Mouse (Mus musculus): ENCODE data around the gene Gm4969. TPM values are rescaled to one million over a fixed set of nuclear protein-coding genes. Genes with fewer than 3 reads are reported as not detected.

Gm4969 gene
- total and polyA plus RNA-seq, 2 experiments from 2014 or later, result 8.9 to 10.6 TPM

GRCm38 (mm10) chr7:19121686-19122085, 3.5 kb upstream of the Gm4969 start:
- no peak overlapping the region for H3K27ac ChIP-seq (ENCODE audit: low read depth, low read length)
- ATAC-seq (no peak), DNase-seq (no peak)
- TF ChIP-seq CTCF (IDR thresholded peaks at IDR 0.05; ENCODE audit: low read depth), result no peak
- peaks cover under 1% of the 10 kb centered on the region; the same call in 1 of the 2 replicates for H3K36me3 ChIP-seq (ENCODE audit: insufficient read depth)
- no peak overlapping the region for H3K4me3 ChIP-seq (ENCODE audit: low read depth, low read length)
- H3K9ac ChIP-seq, result no peak overlapping the region
- H3K27me3 ChIP-seq (ENCODE audit: insufficient read depth, low read length), result no peaks in the 10 kb centered on the region
- H3K4me1 ChIP-seq (ENCODE audit: insufficient read depth), result peaks cover 8% of the 10 kb centered on the region; the same call in 1 of the 2 replicates
- H3K9me3 ChIP-seq (ENCODE audit: low read length), result no peaks in the 10 kb centered on the region
- 83% methylated on average over 4 of the region's 4 CpGs for WGBS
- no peak overlapping the region for H3K4me2 ChIP-seq (ENCODE audit: low read depth)

GRCm38 (mm10) chr7:19119631-19120429, 1.7 kb upstream of the Gm4969 start, which contains the start of gene Fbxo46:
TSS of gene Fbxo46 (plus strand) at chr7:19119859.
- H3K4me1 ChIP-seq (ENCODE audit: insufficient read depth), result peaks cover 8% of the 10 kb centered on the region; the same call in 1 of the 2 replicates
- DNase-seq (peak; percentile 98), ATAC-seq (peak; percentile 97)
- no peaks in the 10 kb centered on the region for H3K27me3 ChIP-seq (ENCODE audit: insufficient read depth, low read length)
- peak within 1 kb of the TSS; percentile 78 for H3K27ac ChIP-seq (ENCODE audit: low read depth, low read length)
- peak within 1 kb of the TSS; percentile 75 for H3K4me3 ChIP-seq (ENCODE audit: low read depth, low read length)
- H3K4me2 ChIP-seq (ENCODE audit: low read depth), result peak within 1 kb of the TSS; percentile 73
- no peaks in the 10 kb centered on the region for H3K9me3 ChIP-seq (ENCODE audit: low read length)
- peak within 1 kb of the TSS; percentile 75 for H3K9ac ChIP-seq
- no peak for TF ChIP-seq CTCF (IDR thresholded peaks at IDR 0.05; ENCODE audit: low read depth)
- H3K36me3 ChIP-seq (ENCODE audit: insufficient read depth), result no peaks in the 10 kb centered on the region
- WGBS, result 4% methylated on average over 34 of the region's 34 CpGs

GRCm38 (mm10) chr7:19119083-19119482, 915 bp upstream of the Gm4969 start:
- H3K4me2 ChIP-seq (ENCODE audit: low read depth), result no peak overlapping the region
- DNase-seq, result no peak
- WGBS, result 91% methylated on average over 8 of the region's 8 CpGs
- no peak overlapping the region for H3K27ac ChIP-seq (ENCODE audit: low read depth, low read length)
- H3K4me3 ChIP-seq (ENCODE audit: low read depth, low read length), result no peak overlapping the region
- H3K9me3 ChIP-seq (ENCODE audit: low read length), result no peaks in the 10 kb centered on the region
- H3K36me3 ChIP-seq (ENCODE audit: insufficient read depth), result no peaks in the 10 kb centered on the region
- ATAC-seq, result no peak
- no peak for TF ChIP-seq CTCF (IDR thresholded peaks at IDR 0.05; ENCODE audit: low read depth)
- H3K27me3 ChIP-seq (ENCODE audit: insufficient read depth, low read length), result no peaks in the 10 kb centered on the region
- peaks cover 8% of the 10 kb centered on the region; the same call in 1 of the 2 replicates for H3K4me1 ChIP-seq (ENCODE audit: insufficient read depth)
- H3K9ac ChIP-seq, result no peak overlapping the region

- Histone ChIP-seq H3K4me2 (ENCODE audit: low read depth) (no peak overlapping the region), H3K9me3 (ENCODE audit: low read length) (no peaks in the 10 kb centered on the region), H3K27me3 (ENCODE audit: insufficient read depth, low read length) (no peaks in the 10 kb centered on the region), H3K9ac (no peak overlapping the region), H3K4me1 (ENCODE audit: insufficient read depth) (no peaks in the 10 kb centered on the region), H3K4me3 (ENCODE audit: low read depth, low read length) (no peak overlapping the region), H3K36me3 (ENCODE audit: insufficient read depth) (peaks cover 3% of the 10 kb centered on the region; the same call in 1 of the 2 replicates), H3K27ac (ENCODE audit: low read depth, low read length) (no peak overlapping the region)
- 81% methylated on average over 1 of the region's 1 CpGs for WGBS
- DNase-seq (no peak), ATAC-seq (no peak)
- TF ChIP-seq CTCF (IDR thresholded peaks at IDR 0.05; ENCODE audit: low read depth), result no peak
These were observed 8.6 kb downstream of the Gm4969 start for GRCm38 (mm10) chr7:19109565-19109964.

- WGBS, result 55% methylated on average over 3 of the region's 3 CpGs
- Histone ChIP-seq H3K36me3 (ENCODE audit: insufficient read depth) (peaks cover 3% of the 10 kb centered on the region; the same call in 1 of the 2 replicates), H3K27ac (ENCODE audit: low read depth, low read length) (no peak overlapping the region), H3K4me3 (ENCODE audit: low read depth, low read length) (no peak overlapping the region), H3K4me2 (ENCODE audit: low read depth) (no peak overlapping the region), H3K27me3 (ENCODE audit: insufficient read depth, low read length) (no peaks in the 10 kb centered on the region), H3K9me3 (ENCODE audit: low read length) (no peaks in the 10 kb centered on the region), H3K4me1 (ENCODE audit: insufficient read depth) (no peaks in the 10 kb centered on the region), H3K9ac (no peak overlapping the region)
- no peak for TF ChIP-seq CTCF (IDR thresholded peaks at IDR 0.05; ENCODE audit: low read depth)
- DNase-seq (no peak), ATAC-seq (no peak)
These were observed 10.7 kb downstream of the Gm4969 start for GRCm38 (mm10) chr7:19107436-19107835.

GRCm38 (mm10) chr7:19104486-19104885, 13.7 kb downstream of the Gm4969 start:
- no peak for TF ChIP-seq CTCF (IDR thresholded peaks at IDR 0.05; ENCODE audit: low read depth)
- 77% methylated on average over 2 of the region's 2 CpGs for WGBS
- no peak overlapping the region for H3K4me2 ChIP-seq (ENCODE audit: low read depth)
- H3K27me3 ChIP-seq (ENCODE audit: insufficient read depth, low read length), result no peaks in the 10 kb centered on the region
- peaks cover 5% of the 10 kb centered on the region; the same call in 1 of the 2 replicates for H3K36me3 ChIP-seq (ENCODE audit: insufficient read depth)
- ATAC-seq (no peak), DNase-seq (no peak)
- H3K9ac ChIP-seq, result no peak overlapping the region
- no peak overlapping the region for H3K27ac ChIP-seq (ENCODE audit: low read depth, low read length)
- no peaks in the 10 kb centered on the region for H3K9me3 ChIP-seq (ENCODE audit: low read length)
- no peak overlapping the region for H3K4me3 ChIP-seq (ENCODE audit: low read depth, low read length)
- H3K4me1 ChIP-seq (ENCODE audit: insufficient read depth), result no peaks in the 10 kb centered on the region

- DNase-seq, result no peak
- no peak overlapping the region for H3K9ac ChIP-seq
- H3K4me2 ChIP-seq (ENCODE audit: low read depth), result no peak overlapping the region
These were observed 14.4 kb downstream of the Gm4969 start for GRCm38 (mm10) chr7:19103741-19104140.

More at GRCm38 (mm10) chr7:19103741-19104140, 14.4 kb downstream of the Gm4969 start:
- no peak for ATAC-seq
- no peak for TF ChIP-seq CTCF (IDR thresholded peaks at IDR 0.05; ENCODE audit: low read depth)
- Histone ChIP-seq H3K9me3 (ENCODE audit: low read length) (no peaks in the 10 kb centered on the region), H3K36me3 (ENCODE audit: insufficient read depth) (peaks cover 5% of the 10 kb centered on the region; the same call in 1 of the 2 replicates), H3K27ac (ENCODE audit: low read depth, low read length) (no peak overlapping the region), H3K4me1 (ENCODE audit: insufficient read depth) (no peaks in the 10 kb centered on the region), H3K4me3 (ENCODE audit: low read depth, low read length) (no peak overlapping the region), H3K27me3 (ENCODE audit: insufficient read depth, low read length) (no peaks in the 10 kb centered on the region)

Measured in forebrain, postnatal 0 days (tissue).